Mouse (Mus musculus) heart, postnatal 25 days (tissue): ENCODE results near the gene Zfp296. TPM values are rescaled to one million over a fixed set of nuclear protein-coding genes. Genes with fewer than 3 reads are reported as not detected.

ENCODE experiments used
- total RNA-seq, 2 experiments: library from RNA; stranded (reverse); gene quantifications; 2 replicates each; pipeline ENCODE4 v1.2.3; 2021

The Zfp296 gene
- total RNA-seq, 2 experiments from 2014 or later = 0.28 to 0.49 TPM

Other genes with a start within 250 kb of the Zfp296 start
- 10 to 100 TPM; 40.7 to 45.1 TPM for gene Ercc1, start 232.5 kb upstream of the Zfp296 start, total RNA-seq
- gene Cd3eap, start 217.8 kb upstream of the Zfp296 start, total RNA-seq = 1 to 10 TPM; 9.1 to 9.7 TPM
- gene Ppp1r13l, start 217.5 kb upstream of the Zfp296 start, total RNA-seq = 10 to 100 TPM; 36.5 to 40.5 TPM
- gene Ercc2, start 195.3 kb upstream of the Zfp296 start, total RNA-seq = 10 to 100 TPM; 10.8 to 12.6 TPM
- under 1 TPM; 0.23 to 0.31 TPM for gene Klc3, start 173.2 kb upstream of the Zfp296 start, total RNA-seq
- 1,000 to 10,000 TPM; 4,463 to 5,048 TPM for gene Ckm, start 172.5 kb upstream of the Zfp296 start, total RNA-seq
- 10 to 100 TPM; 22.3 to 24.3 TPM for gene Mark4, start 118.5 kb upstream of the Zfp296 start, total RNA-seq
- 1 to 10 TPM; 1.2 to 1.3 TPM for gene Exoc3l2, start 114.0 kb upstream of the Zfp296 start, total RNA-seq
- 1 to 10 TPM; 2.3 to 2.4 TPM for gene Bloc1s3, start 68.9 kb upstream of the Zfp296 start, total RNA-seq
- 10 to 100 TPM; 35.6 to 35.9 TPM for gene Trappc6a, start 68.9 kb upstream of the Zfp296 start, total RNA-seq
- not detected for gene Nkpd1, start 59.4 kb upstream of the Zfp296 start, total RNA-seq
- gene Ppp1r37, start 14.2 kb upstream of the Zfp296 start, total RNA-seq = 10 to 100 TPM; 48.0 to 52.3 TPM
- gene Gemin7, start 308 bp downstream of the Zfp296 start, total RNA-seq = 10 to 100 TPM; 44.6 to 45.6 TPM
- 10 to 100 TPM; 14.5 to 20.5 TPM for gene Clasrp, start 27.2 kb downstream of the Zfp296 start, total RNA-seq
- gene Relb, start 52.2 kb downstream of the Zfp296 start, total RNA-seq = 1 to 10 TPM; 7.3 to 7.6 TPM
- gene Clptm1, start 87.7 kb downstream of the Zfp296 start, total RNA-seq = 10 to 100 TPM; 65.6 to 72.3 TPM
- gene Apoc2, start 100.7 kb downstream of the Zfp296 start, total RNA-seq = not detected
- gene Gm44805, start 104.1 kb downstream of the Zfp296 start, total RNA-seq = not detected
- gene Apoc4, start 104.2 kb downstream of the Zfp296 start, total RNA-seq = not detected
- 1 to 10 TPM; 1.4 to 2.2 TPM for gene Apoc1, start 115.4 kb downstream of the Zfp296 start, total RNA-seq
- gene Apoe, start 121.9 kb downstream of the Zfp296 start, total RNA-seq = 100 to 1,000 TPM; 309 to 319 TPM
- 100 to 1,000 TPM; 112 to 113 TPM for gene Tomm40, start 138.2 kb downstream of the Zfp296 start, total RNA-seq
- gene Nectin2, start 173.2 kb downstream of the Zfp296 start, total RNA-seq = 10 to 100 TPM; 31.1 to 31.9 TPM
- gene Bcam, start 193.7 kb downstream of the Zfp296 start, total RNA-seq = 100 to 1,000 TPM; 220 to 229 TPM
- gene Cblc, start 219.5 kb downstream of the Zfp296 start, total RNA-seq = under 1 TPM in 1 of 2 experiments, not detected in 1; 0.73 TPM
- 1 to 10 TPM; 3.0 to 3.9 TPM for gene Bcl3, start 245.5 kb downstream of the Zfp296 start, total RNA-seq